Mouse (Mus musculus) liver, embryonic 16.5 days (tissue): Measurements from ENCODE around the gene Apobr. TPM values are rescaled to one million over a fixed set of nuclear protein-coding genes. Genes with fewer than 3 reads are reported as not detected.

Experiments
- ATAC-seq: fragments of 200-750 bp; cut with Nextera tagmentation; 2 replicates; pipeline ENCODE4 v1.8.0; 2017; ENCODE audit warnings: low read depth, mild to moderate bottlenecking, moderate number of reproducible peaks, moderate library complexity
- H3K27ac ChIP-seq: fragments of 300-500 bp; sonication (generic); 2 replicates; pipeline ENCODE4 v1.5.1; 2014; ENCODE audit warnings: mild to moderate bottlenecking, low read length
- H3K27me3 ChIP-seq: fragments of 300-500 bp; sonication (generic); 2 replicates; pipeline ENCODE4 v1.6.1; 2014; ENCODE audit warnings: low read depth, low read length, mixed read lengths; ENCODE audit not compliant: control insufficient read depth, insufficient read depth
- H3K36me3 ChIP-seq: fragments of 300-500 bp; sonication (generic); 2 replicates; pipeline ENCODE4 v1.6.1; 2014; ENCODE audit warnings: mild to moderate bottlenecking; ENCODE audit not compliant: control insufficient read depth, insufficient read depth
- H3K4me1 ChIP-seq: fragments of 300-500 bp; sonication (generic); 2 replicates; pipeline ENCODE4 v1.6.1; 2014; ENCODE audit warnings: low read depth, low read length, mixed read lengths; ENCODE audit not compliant: control insufficient read depth
- H3K4me2 ChIP-seq: fragments of 300-500 bp; sonication (generic); 2 replicates; pipeline ENCODE4 v1.6.1; 2014; ENCODE audit warnings: low read depth, low read length, mixed read lengths
- H3K4me3 ChIP-seq: fragments of 300-500 bp; sonication (generic); 2 replicates; pipeline ENCODE4 v1.5.1; 2014; ENCODE audit warnings: low read depth, mild to moderate bottlenecking, low read length
- H3K9ac ChIP-seq: fragments of 300-500 bp; sonication (generic); 2 replicates; pipeline ENCODE4 v1.6.1; 2014; ENCODE audit warnings: low read depth, low read length
- H3K9me3 ChIP-seq: fragments of 300-500 bp; sonication (generic); replicated peaks from 2 replicates; pipeline ENCODE4 v1.6.1; 2016; ENCODE audit warnings: low read length; ENCODE audit not compliant: control insufficient read depth
- WGBS: fragments of 180-500 bp; shearing (Covaris S2); extraction: QIAGEN DNeasy Blood & Tissue Kit; methylation state at CpG from one replicate; pipeline ENCODE4 v1.1.7; 2014; ENCODE audit not compliant: insufficient replicate concordance; 5-methylcytosine and 5-hydroxymethylcytosine counted together
- polyA plus RNA-seq: library from polyadenylated mRNA; unstranded; fragments of >200 nt; fragmentation: Nextera tagmentation; extraction: Ambion mirVana; gene quantifications from 2 replicates; pipeline ENCODE4 v1.2.1, GENCODE M21; 2015

Apobr gene
- polyA plus RNA-seq, 1 experiment from 2014 or later, result 2.3 TPM

- no peak overlapping the region; the same call in 1 of the 2 replicates for H3K4me2 ChIP-seq
- 61% methylated on average over 3 of the region's 3 CpGs for WGBS
- no peaks in the 10 kb centered on the region for H3K9me3 ChIP-seq
- H3K9ac ChIP-seq, result no peak overlapping the region
- no peak overlapping the region for H3K27ac ChIP-seq
- no peaks in the 10 kb centered on the region for H3K27me3 ChIP-seq
- peaks cover 25% of the 10 kb centered on the region for H3K4me1 ChIP-seq
- no peak for ATAC-seq
- H3K4me3 ChIP-seq, result no peak overlapping the region
- H3K36me3 ChIP-seq, result no peaks in the 10 kb centered on the region
Measured at GRCm38 (mm10) chr7:126625807-126626600, 41.3 kb downstream of the Apobr start.

- H3K27ac ChIP-seq, result no peak overlapping the region
Measured at GRCm38 (mm10) chr7:126628111-126628510, 43.4 kb downstream of the Apobr start.

GRCm38 (mm10) chr7:126629915-126630314 is 45.2 kb downstream of the Apobr start:
- Histone ChIP-seq H3K4me2 (no peak overlapping the region), H3K27me3 (no peaks in the 10 kb centered on the region), H3K4me1 (peaks cover 10% of the 10 kb centered on the region), H3K36me3 (no peaks in the 10 kb centered on the region), H3K9me3 (no peaks in the 10 kb centered on the region), H3K27ac (no peak overlapping the region), H3K4me3 (no peak overlapping the region), H3K9ac (no peak overlapping the region)
- no peak for ATAC-seq
- WGBS, result 44% methylated on average over 3 of the region's 3 CpGs

More at GRCm38 (mm10) chr7:126628111-126628510, 43.4 kb downstream of the Apobr start:
- Histone ChIP-seq H3K4me2 (no peak overlapping the region), H3K4me3 (no peak overlapping the region), H3K9ac (no peak overlapping the region), H3K27me3 (no peaks in the 10 kb centered on the region), H3K9me3 (no peaks in the 10 kb centered on the region), H3K36me3 (no peaks in the 10 kb centered on the region), H3K4me1 (peaks cover 18% of the 10 kb centered on the region)
- 61% methylated on average over 6 of the region's 6 CpGs for WGBS
- ATAC-seq, result no peak

- Histone ChIP-seq H3K27me3 (no peaks in the 10 kb centered on the region), H3K9ac (no peak within 1 kb of the TSS), H3K4me2 (no peak within 1 kb of the TSS), H3K9me3 (no peaks in the 10 kb centered on the region), H3K4me3 (no peak within 1 kb of the TSS), H3K36me3 (no peaks in the 10 kb centered on the region), H3K27ac (no peak within 1 kb of the TSS), H3K4me1 (no peaks in the 10 kb centered on the region; the same call in 1 of the 2 replicates)
- WGBS, result 61% methylated on average over 4 of the region's 4 CpGs
- ATAC-seq, result no peak
Measured at GRCm38 (mm10) chr7:126630824-126631518, 46.2 kb downstream of the Apobr start, which contains the start of gene Nupr1. Nupr1 (minus strand) TSS chr7:126630861.

GRCm38 (mm10) chr7:126632478-126632877 is 47.7 kb downstream of the Apobr start:
- H3K4me1 ChIP-seq, result no peaks in the 10 kb centered on the region
- H3K36me3 ChIP-seq, result no peaks in the 10 kb centered on the region
- no peak overlapping the region for H3K9ac ChIP-seq
- WGBS, result 23% methylated on average over 2 of the region's 2 CpGs
- H3K27ac ChIP-seq, result no peak overlapping the region
- ATAC-seq, result no peak
- no peak overlapping the region for H3K4me3 ChIP-seq
- no peak overlapping the region for H3K4me2 ChIP-seq
- no peaks in the 10 kb centered on the region for H3K9me3 ChIP-seq
- H3K27me3 ChIP-seq, result no peaks in the 10 kb centered on the region

GRCm38 (mm10) chr7:126635375-126635774 is 50.6 kb downstream of the Apobr start:
- no peaks in the 10 kb centered on the region for H3K9me3 ChIP-seq
- H3K4me3 ChIP-seq, result no peak overlapping the region
- no peak overlapping the region for H3K27ac ChIP-seq
- no peak overlapping the region for H3K4me2 ChIP-seq
- no peak for ATAC-seq
- no peaks in the 10 kb centered on the region for H3K27me3 ChIP-seq
- H3K4me1 ChIP-seq, result no peaks in the 10 kb centered on the region
- no peaks in the 10 kb centered on the region for H3K36me3 ChIP-seq
- H3K9ac ChIP-seq, result no peak overlapping the region

GRCm38 (mm10) chr7:126636733-126637520 is 52.2 kb downstream of the Apobr start:
- H3K4me1 ChIP-seq, result no peaks in the 10 kb centered on the region
- 5% methylated on average over 4 of the region's 4 CpGs for WGBS
- H3K4me3 ChIP-seq, result no peak overlapping the region
- no peak overlapping the region for H3K4me2 ChIP-seq
- no peaks in the 10 kb centered on the region for H3K9me3 ChIP-seq
- 0 out of 2 replicates have a peak, but pooled peaks have one; percentile 27 for ATAC-seq
- H3K27me3 ChIP-seq, result no peaks in the 10 kb centered on the region
- H3K27ac ChIP-seq, result no peak overlapping the region
- H3K36me3 ChIP-seq, result no peaks in the 10 kb centered on the region
- no peak overlapping the region for H3K9ac ChIP-seq
